Mouse (Mus musculus): Measurements from ENCODE around the gene Nrros.
A peak's percentile ranks its signal among the peaks of the same experiment; 100 is the strongest.

Nrros gene

GRCm38 (mm10) chr16:32165281-32165821, at the start of gene Nrros:
Gene Nrros, minus strand, starts transcription at chr16:32165594.
- DNase-seq = peak; percentile 67

GRCm38 (mm10) chr16:32214804-32215576, 49.6 kb upstream of the Nrros start:
- DNase-seq = peak; percentile 43

- no peak for DNase-seq
Measured at GRCm38 (mm10) chr16:32214156-32214555, 48.8 kb upstream of the Nrros start.

- DNase-seq = no peak
Measured at GRCm38 (mm10) chr16:32204902-32205301, 39.5 kb upstream of the Nrros start.

- DNase-seq = peak; percentile 25
Measured at GRCm38 (mm10) chr16:32202681-32203080, 37.3 kb upstream of the Nrros start.

- DNase-seq = no peak
Measured at GRCm38 (mm10) chr16:32201004-32201325, 35.6 kb upstream of the Nrros start.

- DNase-seq = no peak
Measured at GRCm38 (mm10) chr16:32200256-32201003, 35.0 kb upstream of the Nrros start.

- peak; percentile 11 for DNase-seq
Measured at GRCm38 (mm10) chr16:32190011-32190441, 24.6 kb upstream of the Nrros start.

- DNase-seq = peak; percentile 6
Measured at GRCm38 (mm10) chr16:32189109-32189508, 23.7 kb upstream of the Nrros start.

GRCm38 (mm10) chr16:32186056-32186455, 20.7 kb upstream of the Nrros start:
- no peak for DNase-seq

GRCm38 (mm10) chr16:32179333-32179901, 14.0 kb upstream of the Nrros start, which contains the start of gene Bex6:
Gene Bex6, plus strand, starts transcription at chr16:32179823.
- DNase-seq = no peak

GRCm38 (mm10) chr16:32176896-32177686, 11.7 kb upstream of the Nrros start:
- no peak for DNase-seq

GRCm38 (mm10) chr16:32175029-32175428, 9.6 kb upstream of the Nrros start:
- no peak for DNase-seq

GRCm38 (mm10) chr16:32174340-32175005, 9.1 kb upstream of the Nrros start:
- DNase-seq = no peak

GRCm38 (mm10) chr16:32173401-32173800, 8.0 kb upstream of the Nrros start:
- DNase-seq = no peak

GRCm38 (mm10) chr16:32171031-32171731, 5.8 kb upstream of the Nrros start:
- DNase-seq = no peak

GRCm38 (mm10) chr16:32167819-32168545, 2.6 kb upstream of the Nrros start:
- no peak for DNase-seq

- DNase-seq = no peak
Measured at GRCm38 (mm10) chr16:32164396-32165027, 882 bp downstream of the Nrros start.

- no peak for DNase-seq
Measured at GRCm38 (mm10) chr16:32163891-32164290, 1.5 kb downstream of the Nrros start.

- DNase-seq = no peak
Measured at GRCm38 (mm10) chr16:32163392-32163791, 2.0 kb downstream of the Nrros start.
